Mouse (Mus musculus): ENCODE data around the gene 4930518I15Rik. TPM values are rescaled to one million over a fixed set of nuclear protein-coding genes. Genes with fewer than 3 reads are reported as not detected.
"Not testable (repeated sequence)": the region's sequence is repeated elsewhere in the genome, so short reads cannot be mapped to it uniquely, and the experiment has no call there.

4930518I15Rik gene
- polyA plus RNA-seq, 1 experiment from 2014 or later, result 2.6 TPM

DNA sequence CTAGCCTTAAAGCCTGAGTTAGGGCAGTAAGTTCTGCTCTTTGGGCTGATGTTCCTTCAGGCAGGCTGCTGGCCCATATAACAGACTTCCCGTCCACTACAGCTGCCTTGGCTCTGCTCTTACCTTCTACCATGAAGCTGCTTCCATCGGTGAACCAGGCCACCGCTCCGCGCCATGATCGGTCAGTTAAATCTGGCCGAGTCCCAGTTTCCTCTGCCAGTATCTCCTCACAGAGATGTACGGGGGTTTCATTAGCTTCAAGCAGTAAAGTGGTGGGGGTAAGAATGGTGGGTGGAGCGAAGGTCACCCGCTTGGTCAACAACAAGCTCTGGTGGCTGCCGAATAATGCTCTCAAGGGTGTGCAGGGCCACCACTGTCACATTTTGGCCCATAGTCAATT lies 23.4 kb downstream of the 4930518I15Rik start:
- no peaks in the 10 kb centered on the region for H3K27me3 ChIP-seq (ENCODE audit: insufficient read depth, low read length)
- 97% methylated on average over 11 of the region's 11 CpGs for WGBS
- DNase-seq (ENCODE audit: low spot score) (no peak), ATAC-seq (replicated peaks; ENCODE audit: low FRiP score, low read depth) (no peak)
- H3K4me1 ChIP-seq (replicated peaks; ENCODE audit: insufficient read depth, low read length), result 0 out of 2 replicates have a peak, but pooled peaks cover 9% of the 10 kb centered on the region
- no peak for TF ChIP-seq CTCF (IDR thresholded peaks at IDR 0.05; ENCODE audit: low read depth)
- no peaks in the 10 kb centered on the region; the same call in 1 of the 2 replicates for H3K9me3 ChIP-seq (replicated peaks; ENCODE audit: low read length)
- H3K4me3 ChIP-seq (replicated peaks; ENCODE audit: low read depth, low read length), result no peak overlapping the region
- peaks cover 37% of the 10 kb centered on the region for H3K36me3 ChIP-seq (ENCODE audit: insufficient read depth, low read length)
- no peak overlapping the region for H3K27ac ChIP-seq
- H3K9ac ChIP-seq (ENCODE audit: low read depth, low read length), result no peak overlapping the region
- no peak overlapping the region for H3K4me2 ChIP-seq (ENCODE audit: low read length)

GRCm38 (mm10) chr2:156825128-156825527 lies 32.6 kb downstream of the 4930518I15Rik start:
- not testable (repeated sequence) for H3K27me3 ChIP-seq (ENCODE audit: insufficient read depth, low read length); H3K36me3 ChIP-seq (ENCODE audit: insufficient read depth, low read length); ATAC-seq (replicated peaks; ENCODE audit: low FRiP score, low read depth); H3K4me1 ChIP-seq (replicated peaks; ENCODE audit: insufficient read depth, low read length); H3K4me2 ChIP-seq (ENCODE audit: low read length); H3K9ac ChIP-seq (ENCODE audit: low read depth, low read length); H3K27ac ChIP-seq; H3K4me3 ChIP-seq (replicated peaks; ENCODE audit: low read depth, low read length); DNase-seq (ENCODE audit: low spot score); H3K9me3 ChIP-seq (replicated peaks; ENCODE audit: low read length)
- 88% methylated on average over 5 of the region's 6 CpGs for WGBS

DNA sequence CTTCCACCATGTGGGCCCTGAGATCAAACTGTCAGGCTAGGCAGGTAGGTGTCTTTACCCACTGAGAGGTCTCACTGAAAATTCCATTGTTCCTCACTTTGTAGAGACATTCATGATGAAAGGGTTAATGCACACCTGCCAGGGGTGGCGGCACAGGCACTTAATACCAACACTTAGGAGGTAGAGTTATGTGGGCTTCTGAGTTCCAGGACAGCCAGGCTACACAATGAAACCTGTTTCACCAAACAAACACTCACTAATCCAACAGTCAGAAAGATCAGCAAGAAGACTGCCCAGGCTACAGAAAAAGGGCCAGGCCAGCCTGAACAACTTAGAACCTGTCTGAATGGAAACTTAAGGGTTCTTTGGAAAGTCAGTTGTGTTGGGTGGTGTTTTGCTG lies 41.6 kb downstream of the 4930518I15Rik start:
- Histone ChIP-seq H3K9me3 (replicated peaks; ENCODE audit: low read length) (no peaks in the 10 kb centered on the region), H3K27me3 (ENCODE audit: insufficient read depth, low read length) (no peaks in the 10 kb centered on the region), H3K27ac (no peak overlapping the region), H3K36me3 (ENCODE audit: insufficient read depth, low read length) (no peaks in the 10 kb centered on the region), H3K4me2 (ENCODE audit: low read length) (no peak overlapping the region), H3K4me3 (replicated peaks; ENCODE audit: low read depth, low read length) (no peak overlapping the region), H3K9ac (ENCODE audit: low read depth, low read length) (no peak overlapping the region), H3K4me1 (replicated peaks; ENCODE audit: insufficient read depth, low read length) (peaks cover 18% of the 10 kb centered on the region; the same call in 1 of the 2 replicates)
- DNase-seq (ENCODE audit: low spot score) (no peak), ATAC-seq (replicated peaks; ENCODE audit: low FRiP score, low read depth) (no peak)
- no peak for TF ChIP-seq CTCF (IDR thresholded peaks at IDR 0.05; ENCODE audit: low read depth)
- WGBS, result 58% methylated on average over 1 of the region's 1 CpGs

DNA sequence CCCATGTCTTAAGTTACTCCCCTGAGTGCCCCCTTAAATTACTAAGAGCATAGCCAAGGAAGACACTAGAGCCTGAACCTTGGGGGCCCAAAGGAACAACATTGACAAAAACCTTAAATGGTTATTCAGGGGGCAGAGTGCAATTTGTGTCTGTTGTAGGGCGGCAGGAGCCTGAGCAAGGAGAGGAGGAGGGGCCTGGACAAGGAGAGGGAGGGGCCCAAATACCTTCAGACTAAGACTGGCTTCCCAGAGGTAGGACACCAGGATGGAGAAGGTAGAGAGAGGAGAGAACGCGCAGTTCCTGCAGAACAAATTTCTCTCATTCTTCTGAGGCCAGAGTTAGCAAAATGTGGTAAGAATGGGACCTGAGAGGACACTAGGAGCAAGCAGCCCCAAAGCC lies 42.3 kb downstream of the 4930518I15Rik start:
- no peak; the same call in 1 of the 2 replicates for ATAC-seq (replicated peaks; ENCODE audit: low FRiP score, low read depth)
- WGBS, result 47% methylated on average over 3 of the region's 3 CpGs

DNA sequence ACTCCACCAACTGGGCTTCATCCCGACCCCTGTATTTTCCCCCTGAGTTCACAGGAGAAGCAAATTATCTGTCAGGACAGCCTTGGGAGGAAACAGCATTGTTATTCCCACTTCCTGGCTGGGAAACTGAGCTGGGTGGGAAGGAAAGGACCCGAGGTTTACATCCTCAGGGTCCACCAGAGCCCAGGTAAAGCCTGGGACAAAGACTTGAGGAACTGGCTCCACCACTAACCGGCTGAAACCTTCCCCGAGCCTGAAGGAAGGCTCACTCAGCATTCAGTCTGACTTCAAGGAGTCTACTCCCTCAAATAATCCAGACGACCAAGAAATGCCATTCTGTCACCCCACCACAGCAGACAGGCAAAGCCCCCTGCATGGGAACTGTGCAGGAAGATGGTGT lies 42.9 kb downstream of the 4930518I15Rik start:
- no peak for TF ChIP-seq CTCF (IDR thresholded peaks at IDR 0.05; ENCODE audit: low read depth)
- peaks cover 18% of the 10 kb centered on the region; the same call in 1 of the 2 replicates for H3K4me1 ChIP-seq (replicated peaks; ENCODE audit: insufficient read depth, low read length)
- H3K36me3 ChIP-seq (ENCODE audit: insufficient read depth, low read length), result no peaks in the 10 kb centered on the region
- H3K27ac ChIP-seq, result peak overlapping the region; percentile 83
- H3K4me2 ChIP-seq (ENCODE audit: low read length), result peak overlapping the region; percentile 28
- no peaks in the 10 kb centered on the region for H3K9me3 ChIP-seq (replicated peaks; ENCODE audit: low read length)
- no peak overlapping the region for H3K4me3 ChIP-seq (replicated peaks; ENCODE audit: low read depth, low read length)
- peak; percentile 32 for DNase-seq (ENCODE audit: low spot score)
- WGBS, result 5% methylated on average over 5 of the region's 5 CpGs
- no peak overlapping the region for H3K9ac ChIP-seq (ENCODE audit: low read depth, low read length)
- peak; percentile 21; the same call in 1 of the 2 replicates for ATAC-seq (replicated peaks; ENCODE audit: low FRiP score, low read depth)
- no peaks in the 10 kb centered on the region for H3K27me3 ChIP-seq (ENCODE audit: insufficient read depth, low read length)

More for the DNA sequence above, 42.3 kb downstream of the 4930518I15Rik start:
- Histone ChIP-seq H3K36me3 (ENCODE audit: insufficient read depth, low read length) (no peaks in the 10 kb centered on the region), H3K9ac (ENCODE audit: low read depth, low read length) (no peak overlapping the region), H3K9me3 (replicated peaks; ENCODE audit: low read length) (no peaks in the 10 kb centered on the region), H3K4me2 (ENCODE audit: low read length) (no peak overlapping the region), H3K27ac (peak overlapping the region; percentile 83), H3K4me3 (replicated peaks; ENCODE audit: low read depth, low read length) (no peak overlapping the region), H3K27me3 (ENCODE audit: insufficient read depth, low read length) (no peaks in the 10 kb centered on the region), H3K4me1 (replicated peaks; ENCODE audit: insufficient read depth, low read length) (peaks cover 18% of the 10 kb centered on the region; the same call in 1 of the 2 replicates)
- DNase-seq (ENCODE audit: low spot score), result no peak
- no peak for TF ChIP-seq CTCF (IDR thresholded peaks at IDR 0.05; ENCODE audit: low read depth)

GRCm38 (mm10) chr2:156814344-156814801 lies 43.4 kb downstream of the 4930518I15Rik start:
- Histone ChIP-seq H3K27me3 (ENCODE audit: insufficient read depth, low read length) (no peaks in the 10 kb centered on the region), H3K9me3 (replicated peaks; ENCODE audit: low read length) (no peaks in the 10 kb centered on the region), H3K4me3 (replicated peaks; ENCODE audit: low read depth, low read length) (no peak overlapping the region), H3K9ac (ENCODE audit: low read depth, low read length) (no peak overlapping the region), H3K4me2 (ENCODE audit: low read length) (peak overlapping the region; percentile 28), H3K27ac (peak overlapping the region; percentile 83), H3K36me3 (ENCODE audit: insufficient read depth, low read length) (no peaks in the 10 kb centered on the region), H3K4me1 (replicated peaks; ENCODE audit: insufficient read depth, low read length) (peaks cover 18% of the 10 kb centered on the region; the same call in 1 of the 2 replicates)
- peak; percentile 57; the same call in 1 of the 2 replicates for ATAC-seq (replicated peaks; ENCODE audit: low FRiP score, low read depth)
- DNase-seq (ENCODE audit: low spot score), result peak; percentile 88
- 1% methylated on average over 8 of the region's 8 CpGs for WGBS
- TF ChIP-seq CTCF (IDR thresholded peaks at IDR 0.05; ENCODE audit: low read depth), result no peak

- Histone ChIP-seq H3K36me3 (ENCODE audit: insufficient read depth, low read length) (no peaks in the 10 kb centered on the region), H3K9me3 (replicated peaks; ENCODE audit: low read length) (no peaks in the 10 kb centered on the region), H3K4me2 (ENCODE audit: low read length) (no peak overlapping the region), H3K4me3 (replicated peaks; ENCODE audit: low read depth, low read length) (no peak overlapping the region), H3K4me1 (replicated peaks; ENCODE audit: insufficient read depth, low read length) (peaks cover 18% of the 10 kb centered on the region; the same call in 1 of the 2 replicates), H3K27ac (no peak overlapping the region), H3K27me3 (ENCODE audit: insufficient read depth, low read length) (no peaks in the 10 kb centered on the region), H3K9ac (ENCODE audit: low read depth, low read length) (no peak overlapping the region)
- TF ChIP-seq CTCF (IDR thresholded peaks at IDR 0.05; ENCODE audit: low read depth), result no peak
- 64% methylated on average over 5 of the region's 5 CpGs for WGBS
- no peak for DNase-seq (ENCODE audit: low spot score)
- ATAC-seq (replicated peaks; ENCODE audit: low FRiP score, low read depth), result no peak
Measured at GRCm38 (mm10) chr2:156811556-156811955, 46.2 kb downstream of the 4930518I15Rik start.

All from kidney, postnatal 0 days (tissue).